Mouse (Mus musculus) testis, adult 2 months (tissue): ENCODE results near the gene Hdac7.

Source experiments
- CTCF ChIP-seq: fragments of 200-500 bp; IDR thresholded peaks from 2 replicates; pipeline ENCODE4 v1.5.1; 2012; ENCODE audit warnings: low read depth, mild to moderate bottlenecking, inconsistent platforms, low read length, moderate library complexity; ENCODE audit not compliant: control insufficient read depth, insufficient read depth, insufficient replicate concordance
- POLR2A ChIP-seq: fragments of 200-500 bp; IDR thresholded peaks from 2 replicates; pipeline ENCODE4 v1.6.1; 2012; ENCODE audit warnings: low read depth, mild to moderate bottlenecking, inconsistent platforms, low read length, moderate library complexity; ENCODE audit not compliant: control insufficient read depth

- TF ChIP-seq POLR2A (no peak), CTCF (no peak)
Measured at GRCm38 (mm10) chr15:97842058-97842457, 2.2 kb downstream of the Hdac7 start.
